Mouse (Mus musculus): Measurements from ENCODE around the gene Tfeb.
A peak's percentile ranks its signal among the peaks of the same experiment; 100 is the strongest.

Gene Tfeb

GRCm38 (mm10) chr17:47788996-47789395 is 52.2 kb downstream of the Tfeb start:
- no peak for DNase-seq

- DNase-seq = peak; percentile 88 to 91
These were observed 55.5 kb downstream of the Tfeb start for GRCm38 (mm10) chr17:47792098-47792863.

GRCm38 (mm10) chr17:47793377-47793776 is 56.5 kb downstream of the Tfeb start:
- peak; percentile 91 to 93 for DNase-seq

- peak; percentile 63 to 76 for DNase-seq
These were observed 58.6 kb downstream of the Tfeb start for GRCm38 (mm10) chr17:47795446-47795845.

GRCm38 (mm10) chr17:47796156-47796816 is 59.5 kb downstream of the Tfeb start:
- DNase-seq = no peak

GRCm38 (mm10) chr17:47796968-47797367 is 60.1 kb downstream of the Tfeb start:
- DNase-seq = no peak

GRCm38 (mm10) chr17:47797383-47797782 is 60.6 kb downstream of the Tfeb start:
- DNase-seq = no peak

GRCm38 (mm10) chr17:47802806-47803205 is 66.0 kb downstream of the Tfeb start:
- no peak for DNase-seq

GRCm38 (mm10) chr17:47803662-47804061 is 66.8 kb downstream of the Tfeb start:
- DNase-seq = no peak

- no peak for DNase-seq
These were observed 68.4 kb downstream of the Tfeb start for GRCm38 (mm10) chr17:47805047-47805835.

- peak; percentile 80 to 92 for DNase-seq
These were observed 69.4 kb downstream of the Tfeb start for GRCm38 (mm10) chr17:47806230-47806629.

GRCm38 (mm10) chr17:47811265-47811800 is 74.5 kb downstream of the Tfeb start:
- DNase-seq = no peak

- peak in 1 of 2 experiments; percentile 12 for DNase-seq
These were observed 75.4 kb downstream of the Tfeb start for GRCm38 (mm10) chr17:47812200-47812599.

- peak; percentile 62 to 87 for DNase-seq
These were observed 76.8 kb downstream of the Tfeb start for GRCm38 (mm10) chr17:47813616-47814015.

GRCm38 (mm10) chr17:47814496-47814895 is 77.7 kb downstream of the Tfeb start:
- DNase-seq = no peak

- DNase-seq = no peak
These were observed 78.6 kb downstream of the Tfeb start for GRCm38 (mm10) chr17:47815446-47815845.

GRCm38 (mm10) chr17:47818038-47818725 is 81.4 kb downstream of the Tfeb start:
- no peak for DNase-seq

GRCm38 (mm10) chr17:47821339-47821738 is 84.5 kb downstream of the Tfeb start:
- peak; percentile 41 to 76 for DNase-seq

- DNase-seq = peak in 1 of 2 experiments; percentile 45
These were observed 94.3 kb downstream of the Tfeb start for GRCm38 (mm10) chr17:47831161-47831560.

GRCm38 (mm10) chr17:47831772-47832171 is 94.9 kb downstream of the Tfeb start:
- no peak for DNase-seq

GRCm38 (mm10) chr17:47832501-47833028 is 95.7 kb downstream of the Tfeb start:
- DNase-seq = peak; percentile 40 to 53

GRCm38 (mm10) chr17:47833029-47833627 is 96.3 kb downstream of the Tfeb start:
- peak; percentile 81 to 92 for DNase-seq

Measured in lung, postnatal 4 days (tissue).